Mouse (Mus musculus) midbrain, embryonic 16.5 days (tissue): Measurements from ENCODE around the gene Afp. TPM values are rescaled to one million over a fixed set of nuclear protein-coding genes. Genes with fewer than 3 reads are reported as not detected.

ENCODE experiments used
- ATAC-seq: fragments of 200-750 bp; cut with Nextera tagmentation; 2 replicates; pipeline ENCODE4 v1.8.0; 2017; ENCODE audit warnings: moderate TSS enrichment
- H3K27ac ChIP-seq: fragments of 300-500 bp; sonication (generic); 2 replicates; pipeline ENCODE4 v1.5.1; 2014; ENCODE audit warnings: mild to moderate bottlenecking, low read length, mixed read lengths
- H3K27me3 ChIP-seq: fragments of 300-500 bp; sonication (generic); 2 replicates; pipeline ENCODE4 v1.6.1; 2014; ENCODE audit warnings: low read depth, low read length, mixed read lengths; ENCODE audit not compliant: control insufficient read depth, insufficient read depth
- H3K36me3 ChIP-seq: fragments of 300-500 bp; sonication (generic); 2 replicates; pipeline ENCODE4 v1.6.1; 2014; ENCODE audit warnings: mild to moderate bottlenecking, low read length, moderate library complexity, mixed read lengths; ENCODE audit not compliant: control insufficient read depth, insufficient read depth
- H3K4me1 ChIP-seq: fragments of 300-500 bp; sonication (generic); 2 replicates; pipeline ENCODE4 v1.6.1; 2014; ENCODE audit warnings: mild to moderate bottlenecking, low read length, mixed read lengths; ENCODE audit not compliant: control insufficient read depth, insufficient read depth
- H3K4me2 ChIP-seq: fragments of 300-500 bp; sonication (generic); 2 replicates; pipeline ENCODE4 v1.6.1; 2014; ENCODE audit warnings: mild to moderate bottlenecking, low read length, mixed read lengths
- H3K4me3 ChIP-seq: fragments of 300-500 bp; sonication (generic); 2 replicates; pipeline ENCODE4 v1.5.1; 2014; ENCODE audit warnings: low read depth, mild to moderate bottlenecking, low read length, moderate library complexity, mixed read lengths
- H3K9ac ChIP-seq: fragments of 300-500 bp; sonication (generic); 2 replicates; pipeline ENCODE4 v1.6.1; 2014; ENCODE audit warnings: low read depth, low read length, mixed read lengths
- H3K9me3 ChIP-seq: fragments of 300-500 bp; sonication (generic); replicated peaks from 2 replicates; pipeline ENCODE4 v1.6.1; 2014; ENCODE audit warnings: mild to moderate bottlenecking, low read length, mixed read lengths; ENCODE audit not compliant: control insufficient read depth, poor library complexity, severe bottlenecking
- WGBS: fragments of 180-500 bp; shearing (Covaris S2); extraction: QIAGEN DNeasy Blood & Tissue Kit; methylation state at CpG from one replicate; pipeline ENCODE4 v1.1.7; 2014; 5-methylcytosine and 5-hydroxymethylcytosine counted together
- polyA plus RNA-seq: library from polyadenylated mRNA; unstranded; fragments of >200 nt; fragmentation: Nextera tagmentation; extraction: Ambion mirVana; gene quantifications from 2 replicates; pipeline ENCODE4 v1.2.1, GENCODE M21; 2015

Gene Afp
- polyA plus RNA-seq, 1 experiment from 2014 or later, result 0.24 TPM

- H3K27ac ChIP-seq, result no peak overlapping the region
- no peak overlapping the region for H3K4me2 ChIP-seq
- no peak overlapping the region for H3K4me3 ChIP-seq
- no peaks in the 10 kb centered on the region for H3K36me3 ChIP-seq
- no peaks in the 10 kb centered on the region for H3K27me3 ChIP-seq
- H3K9me3 ChIP-seq, result no peaks in the 10 kb centered on the region
- no peak for ATAC-seq
- H3K9ac ChIP-seq, result no peak overlapping the region
- WGBS, result 92% methylated on average over 6 of the region's 6 CpGs
- H3K4me1 ChIP-seq, result no peaks in the 10 kb centered on the region
These were observed 25.0 kb downstream of the Afp start for GRCm38 (mm10) chr5:90515561-90515960.

- H3K27ac ChIP-seq, result no peak within 1 kb of the TSS
- H3K36me3 ChIP-seq, result no peaks in the 10 kb centered on the region
- H3K4me1 ChIP-seq, result no peaks in the 10 kb centered on the region
- H3K27me3 ChIP-seq, result no peaks in the 10 kb centered on the region
- no peak within 1 kb of the TSS for H3K4me2 ChIP-seq
- 88% methylated on average over 6 of the region's 6 CpGs for WGBS
- no peaks in the 10 kb centered on the region for H3K9me3 ChIP-seq
- H3K9ac ChIP-seq, result no peak within 1 kb of the TSS
- ATAC-seq, result no peak
- H3K4me3 ChIP-seq, result no peak within 1 kb of the TSS
These were observed 28.0 kb downstream of the Afp start, which contains the start of gene Afm for GRCm38 (mm10) chr5:90518356-90519100. Afm (plus strand) TSS chr5:90518932.

GRCm38 (mm10) chr5:90551191-90551590, 60.7 kb downstream of the Afp start:
- H3K36me3 ChIP-seq, result no peaks in the 10 kb centered on the region
- no peak overlapping the region for H3K4me3 ChIP-seq
- no peaks in the 10 kb centered on the region for H3K27me3 ChIP-seq
- H3K9ac ChIP-seq, result no peak overlapping the region
- no peaks in the 10 kb centered on the region for H3K4me1 ChIP-seq
- no peak overlapping the region for H3K4me2 ChIP-seq
- H3K27ac ChIP-seq, result no peak overlapping the region
- no peak for ATAC-seq
- WGBS, result 87% methylated on average over 8 of the region's 8 CpGs
- H3K9me3 ChIP-seq, result no peaks in the 10 kb centered on the region

GRCm38 (mm10) chr5:90556052-90556451, 65.5 kb downstream of the Afp start:
- 76% methylated on average over 3 of the region's 3 CpGs for WGBS
- H3K9me3 ChIP-seq, result no peaks in the 10 kb centered on the region
- no peak for ATAC-seq
- H3K9ac ChIP-seq, result no peak overlapping the region
- no peak overlapping the region for H3K4me2 ChIP-seq
- no peaks in the 10 kb centered on the region for H3K36me3 ChIP-seq
- no peak overlapping the region for H3K27ac ChIP-seq
- H3K4me1 ChIP-seq, result no peaks in the 10 kb centered on the region
- no peaks in the 10 kb centered on the region for H3K27me3 ChIP-seq
- no peak overlapping the region for H3K4me3 ChIP-seq

Other genes starting within 250 kb of the Afp start
- gene Ankrd17, start 124.2 kb upstream of the Afp start, polyA plus RNA-seq, result 28.4 and 33.1 TPM in 2 replicates
- gene Gm9958, start 123.5 kb upstream of the Afp start, polyA plus RNA-seq, result 4.8 and 5.4 TPM in 2 replicates
- gene Alb, start 29.8 kb upstream of the Afp start, polyA plus RNA-seq, result not detected in 2 replicates
- gene Afm, start 28.2 kb downstream of the Afp start, polyA plus RNA-seq, result not detected in 2 replicates
- gene 5830473C10Rik, start 70.4 kb downstream of the Afp start, polyA plus RNA-seq, result 0.15 TPM in 1 of 2 replicates, not detected in the other
- gene Rassf6, start 149.9 kb downstream of the Afp start, polyA plus RNA-seq, result 2.2 and 2.5 TPM in 2 replicates